Mouse (Mus musculus): ENCODE measurements around the gene Olfr1331. TPM values are rescaled to one million over a fixed set of nuclear protein-coding genes. Genes with fewer than 3 reads are reported as not detected.
"Not testable (repeated sequence)": the region's sequence is repeated elsewhere in the genome, so short reads cannot be mapped to it uniquely, and the experiment has no call there.

The Olfr1331 gene
- not detected in 2 replicates for polyA plus RNA-seq (2015; fragmentation: Nextera tagmentation; extraction: Ambion mirVana)

DNA sequence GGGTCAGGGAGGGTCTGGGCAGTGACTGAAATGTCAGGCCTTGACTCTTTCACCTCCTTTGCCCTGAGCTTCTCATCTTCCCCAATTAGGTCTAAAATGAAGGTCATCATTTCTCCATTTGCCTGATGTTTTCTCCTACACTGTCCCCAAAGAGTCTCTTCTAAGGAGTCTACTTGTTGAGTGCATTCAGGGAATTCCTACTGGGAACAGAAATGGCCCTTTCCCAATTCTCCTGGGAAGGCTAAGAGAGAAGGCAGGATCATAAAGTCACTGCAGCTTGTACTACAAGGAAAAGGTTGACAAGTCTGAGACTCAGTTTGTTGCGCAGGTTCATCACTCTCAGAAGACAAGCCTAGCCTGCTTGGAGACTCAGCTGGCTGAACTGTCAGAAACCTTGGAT, at the start of gene Olfr1331:
Gene Olfr1331, plus strand, starts transcription at position 301 of the 400 bp plus-strand sequence.
- Histone ChIP-seq H3K4me1 (no peaks in the 10 kb centered on the region), H3K9ac (no peak within 1 kb of the TSS), H3K27me3 (no peaks in the 10 kb centered on the region), H3K4me3 (no peak within 1 kb of the TSS), H3K9me3 (no peaks in the 10 kb centered on the region), H3K27ac (no peak within 1 kb of the TSS), H3K36me3 (no peaks in the 10 kb centered on the region), H3K4me2 (no peak within 1 kb of the TSS)
- 90% methylated on average over 1 of the region's 1 CpGs for WGBS
- ATAC-seq (ENCODE audit: insufficient number of reproducible peaks, insufficient read depth, low FRiP score, low TSS enrichment, low read depth) = no peak

DNA sequence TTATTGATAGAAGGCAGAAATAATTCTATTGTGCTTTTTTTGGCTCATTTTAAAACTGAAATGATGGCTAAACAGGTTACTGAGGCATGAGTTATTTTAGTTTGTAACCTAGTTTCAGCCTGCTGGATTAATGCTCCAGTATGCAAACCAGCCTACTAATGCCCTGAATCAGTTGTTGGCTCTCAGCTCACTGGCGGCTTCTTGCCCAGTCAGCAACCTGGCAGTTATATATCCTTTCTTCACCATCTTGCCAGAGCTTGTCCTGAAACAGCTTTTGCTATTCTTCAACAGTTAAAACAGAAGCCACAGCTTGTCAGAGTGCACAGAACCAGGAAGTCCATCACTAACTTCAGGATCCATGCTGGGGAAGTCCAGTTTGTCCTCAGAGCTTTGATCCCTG, 45.5 kb upstream of the Olfr1331 start:
- no peaks in the 10 kb centered on the region for H3K9me3 ChIP-seq
- WGBS = 95% methylated on average over 1 of the region's 1 CpGs
- H3K4me2 ChIP-seq = no peak overlapping the region
- ATAC-seq (ENCODE audit: insufficient number of reproducible peaks, insufficient read depth, low FRiP score, low TSS enrichment, low read depth) = no peak
- no peak overlapping the region for H3K27ac ChIP-seq
- no peaks in the 10 kb centered on the region for H3K27me3 ChIP-seq
- H3K4me3 ChIP-seq = no peak overlapping the region
- no peak overlapping the region for H3K9ac ChIP-seq
- no peaks in the 10 kb centered on the region for H3K4me1 ChIP-seq
- H3K36me3 ChIP-seq = no peaks in the 10 kb centered on the region

DNA sequence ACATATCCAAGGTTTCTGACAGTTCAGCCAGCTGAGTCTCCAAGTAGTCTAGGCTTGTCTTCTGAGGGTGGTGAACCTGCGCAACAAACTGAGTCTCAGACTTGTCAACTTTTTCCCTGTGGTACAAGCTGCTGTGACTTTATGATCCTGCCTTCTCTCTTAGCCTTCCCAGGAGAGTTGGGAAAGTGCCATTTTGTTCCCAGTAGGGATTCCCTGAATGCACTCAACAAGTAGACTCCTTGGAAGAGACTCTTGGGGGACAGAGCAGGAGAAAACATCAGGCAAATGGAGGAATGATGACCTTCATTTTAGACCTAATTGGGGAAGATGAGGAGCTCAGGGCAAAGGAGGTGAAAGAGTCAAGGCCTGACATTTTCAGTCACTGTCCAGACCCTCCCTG, 28.3 kb upstream of the Olfr1331 start, which contains the start of gene Olfr1333:
Gene Olfr1333, minus strand, starts transcription at position 101 of the 400 bp plus-strand sequence.
- Histone ChIP-seq H3K27ac (no peak within 1 kb of the TSS), H3K9me3 (no peaks in the 10 kb centered on the region), H3K9ac (no peak within 1 kb of the TSS), H3K4me3 (no peak within 1 kb of the TSS), H3K4me2 (no peak within 1 kb of the TSS), H3K27me3 (no peaks in the 10 kb centered on the region), H3K4me1 (no peaks in the 10 kb centered on the region), H3K36me3 (no peaks in the 10 kb centered on the region)
- 100% methylated on average over 1 of the region's 1 CpGs for whole genome bisulfite sequencing
- ATAC-seq (ENCODE audit: insufficient number of reproducible peaks, insufficient read depth, low FRiP score, low TSS enrichment, low read depth) = no peak

DNA sequence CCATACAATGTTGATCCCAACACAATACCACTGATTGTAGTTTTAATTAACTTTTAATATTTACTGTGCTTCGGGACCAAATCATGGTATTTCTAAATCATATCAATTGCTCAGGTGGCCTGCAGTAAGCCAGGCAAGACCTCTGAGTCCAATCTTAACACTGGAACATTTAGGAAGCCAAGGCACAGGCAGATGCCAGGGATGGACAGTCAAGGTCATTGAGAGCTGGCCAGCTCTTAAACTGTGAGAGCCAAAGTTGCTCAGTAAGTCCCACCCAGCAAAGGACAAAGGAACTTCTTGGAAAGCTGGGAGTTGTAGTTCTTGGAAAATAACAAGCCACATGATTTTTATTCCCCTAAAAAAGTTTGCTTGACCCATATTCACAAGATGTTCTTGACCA, 2.7 kb upstream of the Olfr1331 start:
- no peak overlapping the region for H3K27ac ChIP-seq
- H3K9ac ChIP-seq = no peak overlapping the region
- WGBS = 80% methylated on average over 1 of the region's 1 CpGs
- no peak overlapping the region for H3K4me3 ChIP-seq
- H3K4me1 ChIP-seq = no peaks in the 10 kb centered on the region
- ATAC-seq (ENCODE audit: insufficient number of reproducible peaks, insufficient read depth, low FRiP score, low TSS enrichment, low read depth) = no peak
- H3K4me2 ChIP-seq = no peak overlapping the region
- no peaks in the 10 kb centered on the region for H3K9me3 ChIP-seq
- H3K27me3 ChIP-seq = no peaks in the 10 kb centered on the region
- H3K36me3 ChIP-seq = no peaks in the 10 kb centered on the region

DNA sequence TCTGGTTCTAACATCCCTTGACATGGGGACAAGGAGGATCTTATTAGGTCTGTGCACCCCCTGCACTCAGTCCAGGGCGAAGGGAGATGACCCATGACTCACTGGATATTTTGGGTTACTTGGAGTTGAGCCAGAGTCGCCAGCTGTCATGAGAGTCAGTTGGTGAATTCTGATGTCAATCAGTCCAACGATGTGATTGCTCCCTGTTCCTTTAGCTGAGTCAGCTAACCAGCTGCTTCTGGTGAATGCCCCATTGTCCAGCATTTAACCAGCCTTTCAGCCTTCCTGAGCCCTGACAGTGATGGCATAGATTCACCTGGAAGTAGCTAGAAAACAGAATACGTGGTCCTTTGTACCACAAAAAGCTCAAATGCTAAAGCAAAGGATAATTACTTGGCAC, 1.7 kb upstream of the Olfr1331 start:
- 39% methylated on average over 4 of the region's 4 CpGs for whole genome bisulfite sequencing
- no peak overlapping the region for H3K27ac ChIP-seq
- no peaks in the 10 kb centered on the region for H3K36me3 ChIP-seq
- no peak overlapping the region for H3K4me3 ChIP-seq
- H3K27me3 ChIP-seq = no peaks in the 10 kb centered on the region
- ATAC-seq (ENCODE audit: insufficient number of reproducible peaks, insufficient read depth, low FRiP score, low TSS enrichment, low read depth) = no peak
- H3K4me1 ChIP-seq = no peaks in the 10 kb centered on the region
- H3K9ac ChIP-seq = no peak overlapping the region
- H3K4me2 ChIP-seq = no peak overlapping the region
- H3K9me3 ChIP-seq = no peaks in the 10 kb centered on the region

DNA sequence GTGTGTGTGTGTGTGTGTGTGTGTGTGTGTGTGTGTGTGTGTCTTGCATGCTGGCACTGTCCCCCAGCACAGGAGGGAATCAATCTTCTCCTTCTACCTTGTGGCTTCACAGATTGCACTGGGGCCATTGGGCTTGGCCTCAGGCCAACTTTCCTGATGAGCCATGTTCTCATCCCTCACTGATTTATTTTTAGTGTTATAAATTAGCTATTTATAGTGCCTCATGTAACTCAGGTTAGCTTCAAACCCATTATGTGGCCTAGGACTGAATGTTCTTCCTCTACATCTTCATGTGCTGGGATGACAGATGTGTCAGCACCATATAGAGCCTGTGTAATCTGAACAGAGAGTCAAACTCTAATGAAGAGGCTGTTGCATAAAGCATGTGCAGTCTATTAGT, 3.1 kb downstream of the Olfr1331 start:
- Histone ChIP-seq H3K27me3 (no peaks in the 10 kb centered on the region), H3K4me3 (no peak overlapping the region), H3K36me3 (no peaks in the 10 kb centered on the region), H3K27ac (no peak overlapping the region), H3K4me2 (no peak overlapping the region), H3K9me3 (no peaks in the 10 kb centered on the region), H3K4me1 (no peaks in the 10 kb centered on the region), H3K9ac (no peak overlapping the region)
- no peak for ATAC-seq (ENCODE audit: insufficient number of reproducible peaks, insufficient read depth, low FRiP score, low TSS enrichment, low read depth)

DNA sequence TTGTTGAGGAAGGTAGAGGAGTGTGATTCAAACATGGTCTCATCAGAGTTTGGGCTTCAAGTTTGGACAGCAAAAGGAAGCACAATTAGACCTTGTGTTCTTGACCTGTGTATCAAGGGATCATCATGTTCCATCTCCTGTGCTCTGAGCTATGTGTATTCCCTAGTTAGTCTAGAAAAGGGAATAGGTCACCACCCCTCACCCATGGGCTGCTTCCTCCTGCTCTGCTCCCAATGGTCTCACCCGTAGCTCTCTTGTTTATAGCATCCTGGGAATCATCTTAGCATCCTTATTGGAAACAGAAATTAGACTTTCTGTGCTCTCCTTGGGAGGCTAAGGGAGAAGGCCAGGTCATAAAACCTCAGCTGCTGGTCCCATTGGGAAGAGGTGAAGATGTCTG, 23.8 kb downstream of the Olfr1331 start, which contains the start of gene Olfr1330:
Gene Olfr1330, plus strand, starts transcription at position 301 of the 400 bp plus-strand sequence.
- no peaks in the 10 kb centered on the region for H3K4me1 ChIP-seq
- H3K27me3 ChIP-seq = no peaks in the 10 kb centered on the region
- no peak within 1 kb of the TSS for H3K4me2 ChIP-seq
- no peaks in the 10 kb centered on the region for H3K9me3 ChIP-seq
- no peak within 1 kb of the TSS for H3K4me3 ChIP-seq
- no peak for ATAC-seq (ENCODE audit: insufficient number of reproducible peaks, insufficient read depth, low FRiP score, low TSS enrichment, low read depth)
- no peak within 1 kb of the TSS for H3K27ac ChIP-seq
- 76% methylated on average over 1 of the region's 1 CpGs for WGBS
- no peak within 1 kb of the TSS for H3K9ac ChIP-seq
- no peaks in the 10 kb centered on the region for H3K36me3 ChIP-seq

DNA sequence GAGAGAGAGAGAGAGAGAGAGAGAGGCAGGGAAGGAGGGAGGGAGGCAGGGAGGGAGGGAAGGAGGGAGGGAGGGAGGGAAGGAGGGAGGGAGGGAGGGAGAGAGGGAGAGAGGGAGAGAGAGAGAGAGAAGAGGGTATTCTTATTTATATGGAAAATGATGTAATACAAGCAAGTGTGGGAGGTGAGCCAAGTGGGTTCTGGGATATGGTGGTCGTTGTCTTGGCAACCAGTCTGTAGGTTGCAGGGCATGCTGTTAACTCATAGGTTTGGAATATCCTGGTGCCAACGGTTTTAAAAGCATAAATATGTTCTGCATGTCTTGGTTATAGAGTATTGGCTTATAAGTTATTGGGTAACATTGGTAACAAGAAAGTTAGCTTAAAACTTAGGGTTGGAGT, 37.5 kb downstream of the Olfr1331 start:
- H3K27me3 ChIP-seq = no peaks in the 10 kb centered on the region
- no peak overlapping the region for H3K4me2 ChIP-seq
- WGBS = 62% methylated on average over 2 of the region's 2 CpGs
- no peak overlapping the region for H3K27ac ChIP-seq
- H3K9ac ChIP-seq = no peak overlapping the region
- no peaks in the 10 kb centered on the region for H3K4me1 ChIP-seq
- no peaks in the 10 kb centered on the region for H3K36me3 ChIP-seq
- no peak overlapping the region for H3K4me3 ChIP-seq
- ATAC-seq (ENCODE audit: insufficient number of reproducible peaks, insufficient read depth, low FRiP score, low TSS enrichment, low read depth) = no peak
- no peaks in the 10 kb centered on the region for H3K9me3 ChIP-seq

DNA sequence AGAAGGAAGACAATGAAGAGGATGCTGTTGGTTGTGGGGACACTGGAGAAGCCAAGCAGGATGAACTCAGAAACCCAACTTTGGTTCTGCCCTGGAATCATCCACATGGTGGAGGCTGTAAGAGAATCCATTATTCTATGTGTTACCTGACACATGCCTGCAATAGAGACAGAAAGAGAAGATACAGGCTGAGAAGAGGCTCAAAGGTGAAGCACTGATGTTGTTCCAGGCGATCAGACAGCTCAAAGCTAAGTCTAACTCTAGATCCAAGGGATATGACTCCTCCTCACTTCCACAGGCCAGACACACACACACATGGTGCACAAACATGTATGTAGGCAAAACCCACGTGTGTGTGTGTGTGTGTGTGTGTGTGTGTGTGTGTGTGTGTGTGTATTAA, 52.9 kb downstream of the Olfr1331 start, which contains the start of gene Olfr1329:
Gene Olfr1329, minus strand, starts transcription at position 101 of the 400 bp plus-strand sequence.
- H3K4me2 ChIP-seq; H3K27ac ChIP-seq; H3K4me3 ChIP-seq; H3K9ac ChIP-seq; H3K27me3 ChIP-seq; H3K4me1 ChIP-seq; H3K36me3 ChIP-seq; H3K9me3 ChIP-seq; ATAC-seq (ENCODE audit: insufficient number of reproducible peaks, insufficient read depth, low FRiP score, low TSS enrichment, low read depth): not testable (repeated sequence)
- 55% methylated on average over 2 of the region's 2 CpGs for WGBS

Other genes with a start within 250 kb of the Olfr1331 start
- gene Cfap57, start 243.9 kb upstream of the Olfr1331 start, polyA plus RNA-seq (2015; fragmentation: Nextera tagmentation; extraction: Ambion mirVana) = 0.17 and 0.22 TPM in 2 replicates
- gene Ebna1bp2, start 243.8 kb upstream of the Olfr1331 start, polyA plus RNA-seq (2015; fragmentation: Nextera tagmentation; extraction: Ambion mirVana) = 141 and 164 TPM in 2 replicates
- gene Olfr62, start 205.7 kb upstream of the Olfr1331 start, polyA plus RNA-seq (2015; fragmentation: Nextera tagmentation; extraction: Ambion mirVana) = not detected in 2 replicates
- 0.19 and 0.20 TPM in 2 replicates for gene Olfr1342, start 171.9 kb upstream of the Olfr1331 start, polyA plus RNA-seq (2015; fragmentation: Nextera tagmentation; extraction: Ambion mirVana)
- 0.07 TPM in 1 of 2 replicates, not detected in the other for gene Olfr1341, start 161.1 kb upstream of the Olfr1331 start, polyA plus RNA-seq (2015; fragmentation: Nextera tagmentation; extraction: Ambion mirVana)
- not detected in 2 replicates for gene Olfr1340, start 144.5 kb upstream of the Olfr1331 start, polyA plus RNA-seq (2015; fragmentation: Nextera tagmentation; extraction: Ambion mirVana)
- gene Olfr1339, start 132.5 kb upstream of the Olfr1331 start, polyA plus RNA-seq (2015; fragmentation: Nextera tagmentation; extraction: Ambion mirVana) = not detected in 2 replicates
- 0.08 TPM in 1 of 2 replicates, not detected in the other for gene Olfr1338, start 105.9 kb upstream of the Olfr1331 start, polyA plus RNA-seq (2015; fragmentation: Nextera tagmentation; extraction: Ambion mirVana)
- gene Olfr1337, start 82.1 kb upstream of the Olfr1331 start, polyA plus RNA-seq (2015; fragmentation: Nextera tagmentation; extraction: Ambion mirVana) = not detected in 2 replicates
- not detected in 2 replicates for gene Olfr1335, start 54.7 kb upstream of the Olfr1331 start, polyA plus RNA-seq (2015; fragmentation: Nextera tagmentation; extraction: Ambion mirVana)
- gene Olfr1333, start 28.4 kb upstream of the Olfr1331 start, polyA plus RNA-seq (2015; fragmentation: Nextera tagmentation; extraction: Ambion mirVana) = not detected in 2 replicates
- 0.07 TPM in 1 of 2 replicates, not detected in the other for gene Olfr1330, start 23.9 kb downstream of the Olfr1331 start, polyA plus RNA-seq (2015; fragmentation: Nextera tagmentation; extraction: Ambion mirVana)
- gene Olfr1329, start 52.8 kb downstream of the Olfr1331 start, polyA plus RNA-seq (2015; fragmentation: Nextera tagmentation; extraction: Ambion mirVana) = not detected in 2 replicates
- 0.06 TPM in 1 of 2 replicates, not detected in the other for gene Olfr1328, start 74.0 kb downstream of the Olfr1331 start, polyA plus RNA-seq (2015; fragmentation: Nextera tagmentation; extraction: Ambion mirVana)
- gene Lao1, start 96.9 kb downstream of the Olfr1331 start, polyA plus RNA-seq (2015; fragmentation: Nextera tagmentation; extraction: Ambion mirVana) = not detected in 2 replicates
- gene Slc2a1, start 244.1 kb downstream of the Olfr1331 start, polyA plus RNA-seq (2015; fragmentation: Nextera tagmentation; extraction: Ambion mirVana) = 116 and 123 TPM in 2 replicates

Measured in embryonic facial prominence, embryonic 13.5 days (tissue).